Mouse (Mus musculus) forebrain, embryonic 11.5 days (tissue): ENCODE measurements around the gene Wdr82. TPM values are rescaled to one million over a fixed set of nuclear protein-coding genes. Genes with fewer than 3 reads are reported as not detected.
A peak's percentile ranks its signal among the peaks of the same experiment; 100 is the strongest.

Experiments
- ATAC-seq: fragments of 200-750 bp; cut with Nextera tagmentation; replicated peaks from 2 replicates; pipeline ENCODE4 v1.8.0; 2017; ENCODE audit warnings: moderate TSS enrichment; ENCODE audit not compliant: low FRiP score
- DNase-seq: peaks from one replicate; pipeline ENCODE4 v3.0.0-alpha.2; 2017; ENCODE audit warnings: low spot score
- H3K27ac ChIP-seq: fragments of 300-500 bp; sonication (generic); 2 replicates; pipeline ENCODE4 v1.5.1; 2014; ENCODE audit warnings: low read depth, low read length
- H3K27me3 ChIP-seq: fragments of 300-500 bp; sonication (generic); 2 replicates; pipeline ENCODE4 v1.6.1; 2014; ENCODE audit warnings: mild to moderate bottlenecking, low read length, mixed read lengths; ENCODE audit not compliant: control insufficient read depth, insufficient read depth
- H3K36me3 ChIP-seq: fragments of 300-500 bp; sonication (generic); 2 replicates; pipeline ENCODE4 v1.6.1; 2014; ENCODE audit warnings: mild to moderate bottlenecking, low read length, moderate library complexity, mixed read lengths; ENCODE audit not compliant: control insufficient read depth, insufficient read depth
- H3K4me1 ChIP-seq: fragments of 300-500 bp; sonication (generic); replicated peaks from 2 replicates; pipeline ENCODE4 v1.6.1; 2014; ENCODE audit warnings: low read length, mixed read lengths; ENCODE audit not compliant: control insufficient read depth, insufficient read depth
- H3K4me2 ChIP-seq: fragments of 300-500 bp; sonication (generic); 2 replicates; pipeline ENCODE4 v1.6.1; 2014; ENCODE audit warnings: low read depth, mild to moderate bottlenecking, low read length, moderate library complexity, mixed read lengths; ENCODE audit not compliant: severe bottlenecking
- H3K4me3 ChIP-seq: fragments of 300-500 bp; sonication (generic); 2 replicates; pipeline ENCODE4 v1.5.1; 2014; ENCODE audit warnings: low read depth, low read length
- H3K9ac ChIP-seq: fragments of 300-500 bp; sonication (generic); 2 replicates; pipeline ENCODE4 v1.6.1; 2014; ENCODE audit warnings: low read length
- H3K9me3 ChIP-seq: fragments of 300-500 bp; sonication (generic); 2 replicates; pipeline ENCODE4 v1.6.1; 2016; ENCODE audit warnings: low read length, mixed read lengths; ENCODE audit not compliant: control insufficient read depth
- WGBS: fragments of 180-500 bp; shearing (Covaris S2); extraction: QIAGEN DNeasy Blood & Tissue Kit; methylation state at CpG from one replicate; pipeline ENCODE4 v1.1.7; 2014; 5-methylcytosine and 5-hydroxymethylcytosine counted together
- polyA plus RNA-seq: library from polyadenylated mRNA; unstranded; fragments of >200 nt; fragmentation: Nextera tagmentation; extraction: Ambion mirVana; gene quantifications from 2 replicates; pipeline ENCODE4 v1.2.1, GENCODE M21; 2014

The Wdr82 gene
- polyA plus RNA-seq, 1 experiment from 2014 or later, result 34.6 TPM

DNA sequence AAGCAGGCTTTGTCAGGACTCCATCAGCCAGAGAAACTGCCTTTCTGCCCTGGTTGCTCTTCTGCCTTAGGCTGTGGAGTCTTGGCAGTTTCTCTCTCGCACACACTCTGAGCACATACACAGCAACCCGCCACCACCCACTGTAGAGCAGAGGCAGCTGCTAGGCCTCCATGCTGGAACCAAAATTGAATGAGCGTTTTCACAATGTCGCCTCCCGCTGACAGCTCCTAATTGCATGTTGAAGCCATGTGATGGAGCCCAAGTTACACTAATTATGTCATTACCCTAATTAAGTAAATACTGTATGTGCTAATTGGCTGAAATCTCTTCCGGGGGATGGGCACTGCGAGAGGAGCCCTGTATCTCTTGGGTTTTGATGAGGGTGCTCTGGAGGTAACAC lies 26.6 kb upstream of the Wdr82 start:
- Histone ChIP-seq H3K4me3 (no peak overlapping the region), H3K9ac (no peak overlapping the region), H3K9me3 (no peaks in the 10 kb centered on the region), H3K4me1 (peaks cover 19% of the 10 kb centered on the region; the same call in 1 of the 2 replicates), H3K36me3 (no peaks in the 10 kb centered on the region), H3K27ac (no peak overlapping the region), H3K27me3 (peaks cover 4% of the 10 kb centered on the region; the same call in 1 of the 2 replicates), H3K4me2 (no peak overlapping the region)
- DNase-seq (peak; percentile 67), ATAC-seq (no peak)
- WGBS, result 58% methylated on average over 7 of the region's 7 CpGs

- Histone ChIP-seq H3K4me2 (no peak overlapping the region), H3K9me3 (no peaks in the 10 kb centered on the region), H3K36me3 (no peaks in the 10 kb centered on the region), H3K27me3 (peaks cover 6% of the 10 kb centered on the region; the same call in 1 of the 2 replicates), H3K4me3 (no peak overlapping the region), H3K9ac (no peak overlapping the region), H3K4me1 (peaks cover 15% of the 10 kb centered on the region; the same call in 1 of the 2 replicates), H3K27ac (no peak overlapping the region)
- 70% methylated on average over 2 of the region's 2 CpGs for WGBS
- ATAC-seq (no peak), DNase-seq (no peak)
Observed at GRCm38 (mm10) chr9:106145582-106145981, 25.1 kb upstream of the Wdr82 start.

DNA sequence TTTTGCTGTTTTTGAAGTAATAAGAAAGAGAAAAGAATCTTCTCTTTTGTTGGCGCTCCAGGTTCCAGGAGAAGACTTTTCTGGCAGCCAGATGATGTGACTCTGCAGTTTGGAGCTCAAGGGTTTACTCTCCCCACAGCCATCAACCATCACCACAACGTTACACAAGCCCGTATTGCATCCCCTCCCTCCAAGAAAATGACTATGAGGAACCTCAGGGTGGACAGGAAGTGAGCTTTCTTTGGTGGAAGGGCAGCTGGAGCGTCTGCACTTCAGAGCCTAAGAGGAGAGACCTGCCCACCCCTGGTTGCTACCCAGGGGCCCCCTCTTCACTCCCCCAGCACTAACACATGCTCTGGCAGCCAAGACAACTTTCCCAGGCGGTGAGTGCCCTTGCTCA lies 23.4 kb upstream of the Wdr82 start:
- H3K4me1 ChIP-seq, result peaks cover 17% of the 10 kb centered on the region; the same call in 1 of the 2 replicates
- H3K4me2 ChIP-seq, result peak overlapping the region; percentile 80
- peak overlapping the region; percentile 93 for H3K9ac ChIP-seq
- DNase-seq (no peak), ATAC-seq (no peak)
- H3K4me3 ChIP-seq, result peak overlapping the region; percentile 70
- 33% methylated on average over 5 of the region's 5 CpGs for WGBS
- H3K36me3 ChIP-seq, result peaks cover 3% of the 10 kb centered on the region; the same call in 1 of the 2 replicates
- H3K27ac ChIP-seq, result peak overlapping the region; percentile 81
- H3K9me3 ChIP-seq, result no peaks in the 10 kb centered on the region
- H3K27me3 ChIP-seq, result peaks cover 5% of the 10 kb centered on the region; the same call in 1 of the 2 replicates

DNA sequence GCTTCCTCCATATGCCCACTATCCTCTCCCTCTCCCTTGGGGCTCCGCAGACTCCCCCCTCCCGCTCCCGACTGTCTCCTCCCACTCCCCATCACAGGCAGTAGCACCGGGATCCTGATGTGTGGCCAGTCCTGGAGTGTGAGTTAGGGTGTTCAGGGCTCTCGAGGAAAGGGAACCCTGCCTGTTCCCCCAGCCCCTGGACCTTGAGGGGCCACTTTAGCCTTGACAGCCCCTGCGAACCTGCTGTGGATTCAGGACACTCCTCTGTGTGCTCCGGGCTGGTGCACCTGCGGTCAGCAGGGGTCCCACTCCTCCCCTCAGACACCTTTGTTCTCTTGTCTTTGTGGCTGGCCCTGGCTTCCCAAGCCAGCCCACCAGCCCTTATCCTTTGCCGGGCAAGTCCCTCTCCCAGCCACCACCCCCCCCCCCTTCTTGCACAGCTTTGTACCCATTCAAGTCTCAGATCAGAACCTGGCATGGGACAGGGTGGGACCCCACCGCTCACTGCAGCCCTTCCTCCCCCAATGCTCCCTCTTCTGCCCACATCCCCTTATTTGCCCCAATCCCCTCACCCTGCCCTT lies 22.8 kb upstream of the Wdr82 start:
- H3K4me3 ChIP-seq, result peak overlapping the region; percentile 70
- H3K27me3 ChIP-seq, result peaks cover 4% of the 10 kb centered on the region; the same call in 1 of the 2 replicates
- peak overlapping the region; percentile 81 for H3K27ac ChIP-seq
- no peaks in the 10 kb centered on the region for H3K9me3 ChIP-seq
- WGBS, result 3% methylated on average over 10 of the region's 10 CpGs
- H3K4me2 ChIP-seq, result peak overlapping the region; percentile 80
- peak overlapping the region; percentile 93 for H3K9ac ChIP-seq
- peaks cover 5% of the 10 kb centered on the region; the same call in 1 of the 2 replicates for H3K36me3 ChIP-seq
- peak; percentile 70 for ATAC-seq
- DNase-seq, result peak; percentile 78
- peaks cover 17% of the 10 kb centered on the region; the same call in 1 of the 2 replicates for H3K4me1 ChIP-seq

DNA sequence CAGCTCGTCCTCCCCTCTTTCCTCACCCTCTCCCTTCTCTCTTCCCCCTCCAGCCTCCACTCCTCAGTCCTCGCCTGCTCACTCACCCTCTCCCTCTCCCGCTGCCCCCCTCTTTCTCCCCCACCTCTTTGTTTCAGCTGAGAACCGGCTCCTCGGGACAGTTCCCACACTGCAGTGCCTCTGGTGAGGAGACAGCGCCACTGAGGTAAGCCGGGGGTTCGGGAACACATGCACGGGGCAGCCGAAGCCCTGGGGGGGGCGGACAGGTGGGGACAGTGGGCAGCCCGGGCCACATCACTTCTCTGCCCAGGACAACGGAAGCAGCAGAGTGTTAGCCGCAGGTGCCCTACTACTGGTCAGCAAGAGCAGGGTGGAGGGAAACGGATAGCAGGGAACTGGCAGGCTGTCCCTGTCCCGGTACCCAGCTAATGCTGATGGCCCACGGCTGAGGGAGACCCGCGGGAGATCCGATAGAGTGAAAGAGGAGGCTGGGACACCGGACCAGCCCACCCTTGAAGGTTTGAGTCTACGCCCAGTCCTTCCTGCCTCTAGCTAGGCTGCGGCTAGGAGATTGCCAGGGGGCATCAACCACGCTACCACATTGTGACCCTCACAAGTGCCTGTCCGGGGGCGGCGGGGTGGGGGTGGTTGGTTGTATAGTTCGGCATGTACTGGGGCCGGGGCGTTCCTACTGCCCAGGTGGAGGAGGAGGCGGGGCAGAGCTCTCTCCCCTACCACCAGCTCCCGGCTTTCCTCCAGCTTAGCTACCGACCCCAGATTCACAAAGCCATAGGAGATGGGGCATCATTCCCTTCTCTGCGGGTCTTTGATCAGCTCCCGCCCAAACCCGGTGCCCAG lies 22.0 kb upstream of the Wdr82 start:
- under 1% methylated on average over 36 of the region's 36 CpGs for WGBS
- H3K36me3 ChIP-seq, result peaks cover 5% of the 10 kb centered on the region; the same call in 1 of the 2 replicates
- H3K4me3 ChIP-seq, result peak overlapping the region; percentile 70
- peaks cover 4% of the 10 kb centered on the region; the same call in 1 of the 2 replicates for H3K27me3 ChIP-seq
- peak overlapping the region; percentile 81 for H3K27ac ChIP-seq
- peak; percentile 84 for ATAC-seq
- peaks cover 16% of the 10 kb centered on the region; the same call in 1 of the 2 replicates for H3K4me1 ChIP-seq
- no peaks in the 10 kb centered on the region for H3K9me3 ChIP-seq
- peak overlapping the region; percentile 80 for H3K4me2 ChIP-seq
- H3K9ac ChIP-seq, result peak overlapping the region; percentile 93
- peak; percentile 84 for DNase-seq

- Histone ChIP-seq H3K4me3 (peak overlapping the region; percentile 70), H3K27me3 (peaks cover 4% of the 10 kb centered on the region; the same call in 1 of the 2 replicates), H3K27ac (peak overlapping the region; percentile 81), H3K36me3 (peaks cover 5% of the 10 kb centered on the region; the same call in 1 of the 2 replicates), H3K4me2 (peak overlapping the region; percentile 80), H3K9me3 (no peaks in the 10 kb centered on the region), H3K9ac (peak overlapping the region; percentile 93), H3K4me1 (peaks cover 13% of the 10 kb centered on the region; the same call in 1 of the 2 replicates)
- DNase-seq, result no peak
- ATAC-seq, result no peak
- WGBS, result 7% methylated on average over 10 of the region's 10 CpGs
Observed at GRCm38 (mm10) chr9:106149399-106149754, 21.4 kb upstream of the Wdr82 start.

DNA sequence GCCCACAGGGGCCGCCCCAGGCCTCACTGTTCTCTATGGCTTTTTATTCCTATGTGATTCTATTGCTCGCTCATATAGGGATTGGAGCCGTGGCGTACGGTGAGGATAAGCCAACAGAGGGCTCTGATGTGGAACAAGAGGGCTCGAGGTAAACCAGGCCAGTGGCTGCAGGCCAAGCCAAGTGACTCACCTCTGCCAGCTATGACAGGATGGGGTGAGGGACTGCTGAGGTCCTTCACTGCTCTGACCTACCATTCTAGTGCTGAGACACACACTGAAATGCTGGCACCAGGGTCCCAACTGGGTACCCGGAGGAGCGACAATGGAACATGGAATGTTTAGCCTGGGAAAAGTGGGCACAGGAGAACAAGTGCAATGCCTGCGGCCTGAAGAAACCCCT lies 16.6 kb upstream of the Wdr82 start:
- Histone ChIP-seq H3K27ac (no peak overlapping the region), H3K4me2 (no peak overlapping the region), H3K4me3 (no peak overlapping the region), H3K36me3 (peaks cover 5% of the 10 kb centered on the region; the same call in 1 of the 2 replicates), H3K27me3 (0 out of 2 replicates have a peak, but pooled peaks cover 2% of the 10 kb centered on the region), H3K4me1 (peaks cover 12% of the 10 kb centered on the region; the same call in 1 of the 2 replicates), H3K9me3 (no peaks in the 10 kb centered on the region), H3K9ac (no peak overlapping the region)
- ATAC-seq (no peak), DNase-seq (no peak)
- WGBS, result 87% methylated on average over 9 of the region's 9 CpGs

GRCm38 (mm10) chr9:106156419-106156818 lies 14.3 kb upstream of the Wdr82 start:
- peak; percentile 71 for ATAC-seq
- peak; percentile 85 for DNase-seq
- H3K4me2 ChIP-seq, result no peak overlapping the region
- peaks cover 5% of the 10 kb centered on the region; the same call in 1 of the 2 replicates for H3K36me3 ChIP-seq
- H3K4me1 ChIP-seq, result peaks cover 7% of the 10 kb centered on the region; the same call in 1 of the 2 replicates
- H3K9me3 ChIP-seq, result no peaks in the 10 kb centered on the region
- H3K27ac ChIP-seq, result no peak overlapping the region
- H3K9ac ChIP-seq, result 0 out of 2 replicates have a peak overlapping the region, but pooled peaks have one; percentile 24
- no peak overlapping the region for H3K4me3 ChIP-seq
- WGBS, result 51% methylated on average over 5 of the region's 5 CpGs
- no peaks in the 10 kb centered on the region for H3K27me3 ChIP-seq
